Comparison of ENCODE assay signal across 10 mouse cellular contexts in the genomic region with DNA sequence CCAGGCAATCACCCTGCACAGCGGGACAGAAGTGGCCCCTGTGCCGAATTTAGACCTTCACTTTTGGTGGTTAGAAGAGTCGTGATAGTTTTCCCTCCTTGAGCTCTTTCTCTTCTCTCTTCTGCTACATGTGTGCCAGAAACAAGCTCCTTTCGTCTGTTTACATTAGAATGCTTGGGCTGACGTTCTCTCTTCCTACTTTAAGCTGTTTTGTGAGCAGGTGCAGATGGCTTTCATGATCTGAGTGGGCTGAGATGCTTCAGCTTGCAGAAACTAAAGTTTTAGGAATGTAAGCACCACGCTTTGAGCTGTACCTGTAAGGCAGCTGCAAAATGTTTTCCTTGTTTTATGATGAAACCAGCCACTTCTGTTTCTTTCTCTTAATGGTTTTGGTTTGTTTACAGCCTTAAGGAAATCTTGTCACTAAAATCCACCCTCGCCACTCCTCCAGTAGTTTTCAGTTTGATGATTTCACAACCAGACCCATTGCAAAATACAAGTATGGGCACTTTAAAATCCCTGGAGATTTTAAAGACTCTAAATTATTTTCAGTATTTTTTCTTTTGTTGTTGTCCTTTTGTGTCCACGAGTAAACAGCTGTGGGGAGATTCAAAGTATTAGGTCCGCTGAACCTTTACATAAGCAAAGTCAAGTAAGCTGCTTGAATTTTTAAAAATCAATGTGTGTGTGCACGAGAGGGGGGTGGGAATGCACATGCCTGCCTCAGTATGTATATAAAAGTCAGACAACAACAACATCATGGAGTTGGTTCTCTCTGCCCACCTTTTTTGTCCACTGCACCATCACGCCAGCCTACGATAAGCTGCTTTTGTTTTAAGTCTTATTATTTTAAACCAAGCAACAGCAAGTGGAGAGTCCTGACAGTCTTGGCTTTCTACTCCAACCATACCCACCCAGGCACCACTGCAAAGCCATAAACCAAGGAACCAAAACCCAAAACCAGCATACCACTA. TPM values are rescaled to one million over a fixed set of nuclear protein-coding genes. Genes with fewer than 3 reads are reported as not detected.
DNase-seq lines count a peak whose midpoint lies in the region; ATAC-seq and TF ChIP-seq lines count a peak whose summit lies in the region.
"Had no signal": no experiment of that assay in that cellular context is flagged by ENCODE, and none has a peak within 500 bp of the region (broad histone marks: within the 10 kb centered on the region; RNA-seq: fewer than 3 reads in every experiment).

No protein-coding gene starts in this region.

- no peaks in the 10 kb centered on the region for H3K27me3 ChIP-seq in heart, embryonic 12.5 days (replicated peaks)
- no peaks in the 10 kb centered on the region for H3K27me3 ChIP-seq in intestine, embryonic 15.5 days (replicated peaks)
- no peaks in the 10 kb centered on the region for H3K27me3 ChIP-seq in stomach, postnatal 0 days (ENCODE audit: control insufficient read depth, insufficient read depth, low read length)

- peak overlapping the region; percentile 12; the same call in 1 of the 2 replicates for H3K4me3 ChIP-seq in heart, embryonic 12.5 days
- no peak overlapping the region for H3K4me3 ChIP-seq in intestine, embryonic 15.5 days (replicated peaks)
- no peak overlapping the region for H3K4me3 ChIP-seq in stomach, postnatal 0 days (ENCODE audit: low read depth, low read length)

- no peaks in the 10 kb centered on the region for H3K9me3 ChIP-seq in heart, embryonic 12.5 days (replicated peaks)
- H3K9me3 ChIP-seq in intestine, embryonic 15.5 days, result no peaks in the 10 kb centered on the region
- no peaks in the 10 kb centered on the region for H3K9me3 ChIP-seq in stomach, postnatal 0 days (ENCODE audit: control insufficient read depth, low read length)
- H3K9me3 ChIP-seq: G1E had no signal

- DNase-seq in heart, adult 18-20 months, result no peak
- DNase-seq in retina, embryonic 14.5 days (ENCODE audit: low spot score), result peak; percentile 24
- no peak for DNase-seq in retina, postnatal 1 day
- no peak for DNase-seq in stomach, postnatal 0 days (ENCODE audit: low spot score)
- no peak for DNase-seq in cerebellum, adult 8-10 months
- DNase-seq in adrenal gland, postnatal 10 days, result no peak

- no peak for TF ChIP-seq CTCF in stomach, postnatal 0 days (IDR thresholded peaks at IDR 0.05; ENCODE audit: low read depth)

- ATAC-seq in heart, embryonic 12.5 days (ENCODE audit: insufficient number of reproducible peaks, low FRiP score), result no peak
- peak; percentile 12; the same call in 1 of the 2 replicates for ATAC-seq in intestine, embryonic 15.5 days
- ATAC-seq in stomach, postnatal 0 days (ENCODE audit: low FRiP score, low TSS enrichment), result no peak

- peak overlapping the region; percentile 75 for H3K27ac ChIP-seq in heart, embryonic 12.5 days (ENCODE audit: poor library complexity, severe bottlenecking)
- 0 out of 2 replicates have a peak overlapping the region, but pooled peaks have one; percentile 46 for H3K27ac ChIP-seq in intestine, embryonic 15.5 days
- peak overlapping the region; percentile 67; the same call in 1 of the 2 replicates for H3K27ac ChIP-seq in stomach, postnatal 0 days (replicated peaks)

- peak overlapping the region; percentile 22; the same call in 1 of the 2 replicates for H3K9ac ChIP-seq in heart, embryonic 12.5 days
- no peak overlapping the region for H3K9ac ChIP-seq in intestine, embryonic 15.5 days
- no peak overlapping the region for H3K9ac ChIP-seq in stomach, postnatal 0 days (ENCODE audit: low read length)

- H3K4me2 ChIP-seq in heart, embryonic 12.5 days, result peak overlapping the region; percentile 59
- H3K4me2 ChIP-seq in intestine, embryonic 15.5 days (replicated peaks), result 0 out of 2 replicates have a peak overlapping the region, but pooled peaks have one; percentile 3
- H3K4me2 ChIP-seq in stomach, postnatal 0 days (replicated peaks; ENCODE audit: low read depth), result peak overlapping the region; percentile 27; the same call in 1 of the 2 replicates

- H3K36me3 ChIP-seq in heart, embryonic 12.5 days, result no peaks in the 10 kb centered on the region
- H3K36me3 ChIP-seq in intestine, embryonic 15.5 days, result no peaks in the 10 kb centered on the region
- H3K36me3 ChIP-seq in stomach, postnatal 0 days (ENCODE audit: control insufficient read depth, insufficient read depth, low read length), result no peaks in the 10 kb centered on the region
- H3K36me3 ChIP-seq: G1E had no signal

- H3K4me1 ChIP-seq in heart, embryonic 12.5 days (replicated peaks), result peaks cover 42% of the 10 kb centered on the region
- H3K4me1 ChIP-seq in intestine, embryonic 15.5 days (replicated peaks), result peaks cover 16% of the 10 kb centered on the region
- H3K4me1 ChIP-seq in stomach, postnatal 0 days (replicated peaks; ENCODE audit: control insufficient read depth, insufficient read depth), result peaks cover 8% of the 10 kb centered on the region

- TF ChIP-seq EP300 in stomach, postnatal 0 days (optimal IDR thresholded peaks at IDR 0.05), result no peak

- 59% methylated on average over 12 of the region's 12 CpGs for WGBS in heart, embryonic 12.5 days
- 48% methylated on average over 12 of the region's 12 CpGs for WGBS in intestine, embryonic 15.5 days
- WGBS in stomach, postnatal 0 days, result 38% methylated on average over 12 of the region's 12 CpGs

RNA-seq across cellular contexts. Expression of gene Gm17571, which starts 38.0 kb away (rescaled TPM):
- not detected in 2 replicates for polyA plus RNA-seq in heart, embryonic 12.5 days (2016; fragmentation: Nextera tagmentation; extraction: Ambion mirVana)
- not detected for total RNA-seq in heart, adult 18-20 months (2021)
- polyA plus RNA-seq in intestine, embryonic 15.5 days (2015; fragmentation: Nextera tagmentation; extraction: Ambion mirVana), result not detected in 2 replicates
- not detected in 2 replicates for polyA plus RNA-seq in stomach, postnatal 0 days (2015; fragmentation: Nextera tagmentation; extraction: Ambion mirVana)
- total RNA-seq in adrenal gland, postnatal 10 days (2021), result not detected
- total RNA-seq: G1E had no signal
- polyA plus RNA-seq: G1E; large intestine, adult 2 months had no signal

Comparison
In these comparisons a context has a peak if more than half of its experiments do, and no peak if none do; other contexts are left out.
1. H3K4me2 ChIP-seq: peak in every context shown above with its lines; median percentile 59 in heart, embryonic 12.5 days; 27 in stomach, postnatal 0 days; 3 in intestine, embryonic 15.5 days.